Mouse (Mus musculus): Measurements from ENCODE around the gene Mia3.
"Not testable (repeated sequence)": the region's sequence is repeated elsewhere in the genome, so short reads cannot be mapped to it uniquely, and the experiment has no call there.

The Mia3 gene

GRCm38 (mm10) chr1:183344886-183345816, 24.2 kb downstream of the Mia3 start:
- DNase-seq, result peak; percentile 90 to 91

GRCm38 (mm10) chr1:183342902-183343301, 26.5 kb downstream of the Mia3 start:
- not testable (repeated sequence) for DNase-seq

DNA sequence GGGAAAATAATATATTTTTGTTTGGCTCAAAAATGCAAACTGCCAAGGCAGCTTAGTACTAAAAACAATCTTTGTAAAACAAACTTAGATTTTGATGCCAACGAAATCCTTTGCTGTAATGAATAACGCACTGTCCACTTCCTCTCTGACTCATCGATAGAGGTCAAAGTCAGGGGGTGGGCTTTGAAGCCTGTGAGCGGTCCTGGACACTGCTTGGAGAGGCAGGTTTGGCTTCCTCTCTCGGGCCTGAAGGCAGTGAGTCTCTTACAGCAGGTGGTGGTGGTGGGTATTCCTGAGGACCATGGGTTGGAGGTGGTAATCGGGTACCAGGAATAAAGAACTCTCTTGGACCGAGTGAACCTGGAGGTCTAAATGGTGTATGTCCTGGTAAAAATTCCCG, 42.2 kb downstream of the Mia3 start:
- no peak for DNase-seq

DNA sequence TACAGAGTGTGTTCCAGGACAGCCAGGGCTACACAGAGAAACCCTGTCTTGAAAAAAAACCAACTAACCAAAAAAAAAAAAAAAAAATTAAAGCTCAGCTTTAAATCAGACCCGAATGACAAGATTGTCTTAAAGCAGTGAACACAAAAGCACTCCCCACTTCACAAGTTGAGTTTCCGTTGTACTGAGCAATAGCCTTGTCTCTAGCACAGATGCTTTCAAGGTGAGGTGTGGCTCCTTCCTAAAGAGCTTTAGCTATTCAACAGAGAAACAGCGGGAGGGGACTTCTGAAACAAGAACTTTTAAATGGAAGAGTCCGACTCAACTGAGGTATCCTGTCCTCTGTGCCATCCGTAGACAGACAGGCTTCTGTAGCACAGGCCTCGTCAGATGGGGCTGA, 44.9 kb downstream of the Mia3 start:
- no peak for DNase-seq

- no peak for DNase-seq
These were observed 45.4 kb downstream of the Mia3 start for GRCm38 (mm10) chr1:183323923-183324322.

GRCm38 (mm10) chr1:183322496-183322895, 46.9 kb downstream of the Mia3 start:
- DNase-seq, result not testable (repeated sequence)

GRCm38 (mm10) chr1:183320708-183321107, 48.6 kb downstream of the Mia3 start:
- no peak for DNase-seq

DNA sequence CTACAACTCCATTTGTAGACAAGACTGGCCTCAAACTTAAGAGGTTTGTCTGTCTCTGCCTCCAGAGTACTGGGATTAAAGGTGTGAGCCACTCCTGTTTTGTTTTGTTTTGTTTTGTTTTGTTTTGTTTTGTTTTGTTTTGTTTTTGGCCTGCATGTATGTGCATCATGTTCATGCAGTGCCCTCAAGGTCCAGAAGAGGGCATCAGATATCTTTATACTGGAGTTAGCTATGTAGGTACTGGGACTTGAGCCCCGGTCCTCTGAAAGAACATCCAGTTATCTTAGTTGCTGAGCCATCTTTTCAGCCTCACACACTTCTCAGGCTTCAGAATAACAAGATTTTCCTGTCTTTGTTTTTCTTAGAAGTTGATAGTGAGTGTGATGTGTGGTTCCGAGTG, 53.6 kb downstream of the Mia3 start:
- DNase-seq, result no peak

DNA sequence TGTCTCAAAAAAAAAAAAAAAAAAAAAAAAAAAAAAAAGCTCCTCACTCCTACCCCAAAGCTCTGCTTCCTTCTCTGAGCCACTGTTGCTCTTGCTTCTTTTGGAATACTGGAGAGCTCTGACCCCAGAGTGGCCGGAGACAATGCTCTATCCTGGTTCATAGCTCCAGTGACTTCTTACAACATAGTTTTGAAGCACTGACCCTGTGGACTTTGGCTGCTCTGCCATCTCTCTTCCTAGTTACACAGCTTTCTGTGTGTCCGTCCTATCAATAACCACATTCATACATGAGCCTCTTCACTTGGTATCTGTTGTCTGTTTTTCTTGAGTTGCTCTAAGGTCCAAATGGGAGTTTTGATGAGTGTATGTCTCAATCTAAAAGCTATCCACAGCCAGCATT, 57.3 kb downstream of the Mia3 start:
- no peak for DNase-seq

DNA sequence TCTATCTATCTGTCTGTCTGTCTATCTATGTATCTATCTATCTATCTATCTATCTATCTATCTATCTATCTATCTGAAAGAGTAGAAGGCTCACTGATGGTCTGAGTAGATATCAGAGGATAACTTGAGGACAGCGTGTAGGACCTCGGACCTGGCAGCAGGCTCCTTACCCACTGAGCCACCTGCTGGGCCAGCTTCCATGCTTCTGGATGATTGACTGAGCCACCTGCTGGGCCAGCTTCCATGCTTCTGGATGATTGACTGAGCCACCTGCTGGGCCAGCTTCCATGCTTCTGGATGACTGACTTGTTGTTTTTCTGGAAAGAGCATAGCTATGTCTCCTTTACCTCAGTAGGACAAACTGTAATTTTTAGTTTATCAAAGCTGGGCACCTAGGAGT, 59.8 kb downstream of the Mia3 start:
- not testable (repeated sequence) for DNase-seq

DNA sequence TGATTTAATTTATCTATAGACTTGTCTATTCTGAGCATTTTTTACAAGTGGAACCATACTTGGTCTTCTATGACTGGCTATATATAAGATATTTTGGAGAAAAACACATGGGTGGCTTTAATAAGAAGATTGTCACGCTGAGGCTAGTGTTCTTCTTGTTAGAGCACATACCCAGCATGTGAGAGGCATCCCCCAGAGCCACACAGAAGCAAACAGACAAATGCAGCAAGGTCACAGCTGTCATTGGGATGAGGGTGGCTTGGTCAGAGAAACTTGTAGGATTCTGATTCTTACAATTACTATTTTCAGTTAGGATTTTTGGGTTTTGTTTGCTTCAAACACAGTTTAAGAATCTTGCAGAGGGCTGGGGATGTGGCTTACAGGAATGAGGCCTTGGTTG, 60.9 kb downstream of the Mia3 start:
- DNase-seq, result no peak

DNA sequence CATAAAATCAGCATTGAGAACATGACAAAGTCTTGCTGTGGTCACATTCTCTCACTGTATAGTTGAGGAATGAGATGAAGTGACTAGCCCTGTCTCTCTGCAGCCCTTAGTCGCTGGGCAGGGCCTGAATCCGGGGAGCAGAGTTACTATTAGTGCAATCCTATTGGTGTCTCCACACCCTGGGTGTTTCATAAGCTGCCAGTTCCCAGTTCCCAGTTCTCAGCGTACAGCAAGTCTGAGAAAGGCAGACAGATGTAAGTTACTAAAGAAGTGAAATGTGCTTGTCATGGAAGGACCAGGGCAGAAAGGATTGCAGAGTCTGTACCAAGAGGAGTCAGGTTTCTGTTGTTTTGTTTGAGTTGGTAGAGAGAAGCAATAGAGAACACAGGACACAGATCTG, 61.8 kb downstream of the Mia3 start:
- peak in 1 of 2 experiments; percentile 11 for DNase-seq

DNA sequence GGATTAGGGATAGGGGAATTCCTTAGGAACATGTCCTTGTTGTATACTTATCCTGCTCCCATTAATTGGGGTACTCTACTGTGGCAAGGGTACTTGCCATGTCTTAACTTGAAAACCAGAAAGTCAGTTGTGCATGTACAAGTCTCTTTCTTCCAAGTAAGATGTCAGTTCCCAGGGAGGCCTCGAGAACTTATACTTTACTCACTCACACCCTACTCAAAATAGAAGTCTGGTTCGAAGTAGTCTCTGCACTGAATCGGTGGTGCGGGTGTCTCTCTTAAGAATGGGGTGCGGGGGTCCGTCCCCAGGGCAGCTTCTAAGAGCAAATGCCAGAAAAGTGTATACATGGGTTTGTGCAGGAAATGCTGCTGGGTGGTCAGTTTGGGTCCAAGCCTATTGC, 70.2 kb downstream of the Mia3 start:
- DNase-seq, result peak; percentile 90 to 95

GRCm38 (mm10) chr1:183297886-183298489, 71.4 kb downstream of the Mia3 start:
- DNase-seq, result peak; percentile 44 to 46

GRCm38 (mm10) chr1:183297473-183297885, 71.9 kb downstream of the Mia3 start:
- no peak for DNase-seq

- peak; percentile 96 to 97 for DNase-seq
These were observed 72.4 kb downstream of the Mia3 start, which contains the start of gene Brox for GRCm38 (mm10) chr1:183296877-183297383. Gene Brox, minus strand, starts transcription at chr1:183297269.

DNA sequence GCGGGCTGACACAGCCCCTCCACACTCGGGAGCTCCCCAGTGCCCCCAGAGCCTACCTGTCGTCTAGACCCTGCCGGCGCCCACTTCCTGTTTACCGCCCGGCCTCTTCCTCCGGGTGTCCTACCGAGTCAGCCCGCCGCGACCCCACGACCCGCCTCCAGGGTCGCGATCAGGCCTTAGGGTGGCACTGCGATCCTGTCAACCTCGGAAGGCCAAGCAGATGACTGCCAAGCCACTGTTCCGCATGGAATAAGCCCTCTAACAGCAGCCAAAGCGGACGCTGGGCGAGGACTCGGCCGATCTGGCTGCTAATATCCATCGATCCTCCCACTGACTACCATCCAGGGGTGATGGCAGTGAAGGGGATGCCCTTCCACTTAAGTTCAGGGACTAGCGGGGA, 72.9 kb downstream of the Mia3 start, which contains the start of gene Aida:
Aida (plus strand) TSS at position 126 of the 400 bp plus-strand sequence.
- DNase-seq, result peak; percentile 52 to 70

DNA sequence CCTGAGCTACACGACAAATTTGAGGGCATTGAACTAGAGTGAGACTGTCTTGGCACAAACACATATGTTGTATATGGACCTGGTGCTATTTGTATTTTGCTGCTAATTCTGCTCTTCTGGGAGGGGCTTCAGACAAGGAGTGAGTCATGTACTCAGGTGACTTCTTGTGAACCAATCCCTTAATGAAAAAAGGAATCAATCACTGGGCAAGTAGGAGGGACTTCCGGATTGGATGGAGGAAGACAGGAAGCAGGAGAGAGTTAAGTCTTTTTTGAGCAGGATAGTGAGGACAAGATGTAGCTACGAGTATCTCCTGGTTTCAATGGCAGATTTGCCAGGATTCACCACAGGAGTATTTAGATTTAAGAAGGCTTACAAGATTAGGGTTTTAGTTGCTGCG, 79.8 kb downstream of the Mia3 start:
- DNase-seq, result no peak

DNA sequence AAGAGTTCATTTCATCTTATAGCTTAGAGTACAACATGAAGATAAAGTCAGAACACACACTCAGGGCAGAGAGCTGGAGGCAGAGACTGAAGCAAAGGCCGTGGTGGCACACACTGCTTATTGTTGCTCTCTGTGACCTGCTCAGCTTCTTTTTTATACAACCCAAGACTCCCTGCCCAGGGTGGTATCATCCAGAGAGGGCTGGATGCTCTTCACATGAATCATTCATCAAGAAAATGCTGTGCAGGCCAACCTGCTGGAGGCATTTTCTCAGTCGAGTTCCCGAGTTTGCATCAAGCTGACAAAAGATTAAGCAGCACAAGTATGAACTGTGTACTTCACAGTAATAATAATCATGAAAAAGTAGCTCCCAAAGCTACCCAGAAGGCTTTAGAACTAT, 81.0 kb downstream of the Mia3 start:
- no peak for DNase-seq
